Mouse (Mus musculus) midbrain, embryonic 14.5 days (tissue): ENCODE data around the gene Wdr82. TPM values are rescaled to one million over a fixed set of nuclear protein-coding genes. Genes with fewer than 3 reads are reported as not detected.

Experiments used
- ATAC-seq: fragments of 200-750 bp; cut with Nextera tagmentation; 2 replicates; pipeline ENCODE4 v1.8.0; 2017; ENCODE audit warnings: moderate number of reproducible peaks, moderate library complexity; ENCODE audit not compliant: low FRiP score, low TSS enrichment
- DNase-seq: peaks from one replicate; pipeline ENCODE4 v3.0.0-alpha.2; 2015
- H3K27ac ChIP-seq: fragments of 300-500 bp; sonication (generic); replicated peaks from 2 replicates; pipeline ENCODE4 v1.5.1; 2014; ENCODE audit warnings: mild to moderate bottlenecking, low read depth, low read length, moderate library complexity
- H3K27me3 ChIP-seq: fragments of 300-500 bp; sonication (generic); 2 replicates; pipeline ENCODE4 v1.6.1; 2014; ENCODE audit warnings: low read length, control low read depth, mixed read lengths; ENCODE audit not compliant: control insufficient read depth, insufficient read depth
- H3K36me3 ChIP-seq: fragments of 300-500 bp; sonication (generic); 2 replicates; pipeline ENCODE4 v1.6.1; 2014; ENCODE audit warnings: low read length, control low read depth; ENCODE audit not compliant: control insufficient read depth, insufficient read depth
- H3K4me1 ChIP-seq: fragments of 300-500 bp; sonication (generic); 2 replicates; pipeline ENCODE4 v1.6.1; 2014; ENCODE audit warnings: mild to moderate bottlenecking, antibody characterized with exemption, low read length, control low read depth; ENCODE audit not compliant: control insufficient read depth, insufficient read depth
- H3K4me2 ChIP-seq: fragments of 300-500 bp; sonication (generic); 2 replicates; pipeline ENCODE4 v1.6.1; 2014; ENCODE audit warnings: mild to moderate bottlenecking, low read length, moderate library complexity
- H3K4me3 ChIP-seq: fragments of 300-500 bp; sonication (generic); replicated peaks from 2 replicates; pipeline ENCODE4 v1.5.1; 2014; ENCODE audit warnings: low read depth, low read length
- H3K9ac ChIP-seq: fragments of 300-500 bp; sonication (generic); replicated peaks from 2 replicates; pipeline ENCODE4 v1.6.1; 2014; ENCODE audit warnings: mild to moderate bottlenecking, low read length, moderate library complexity
- H3K9me3 ChIP-seq: fragments of 300-500 bp; sonication (generic); 2 replicates; pipeline ENCODE4 v1.6.1; 2016; ENCODE audit warnings: low read length, control low read depth, mixed read lengths; ENCODE audit not compliant: control insufficient read depth
- WGBS: fragments of 180-500 bp; shearing (Covaris S2); extraction: QIAGEN DNeasy Blood & Tissue Kit; methylation state at CpG from one replicate; pipeline ENCODE4 v1.1.7; 2014; 5-methylcytosine and 5-hydroxymethylcytosine counted together
- polyA plus RNA-seq: library from polyadenylated mRNA; unstranded; fragments of >200 nt; fragmentation: Nextera tagmentation; extraction: Ambion mirVana; gene quantifications from 2 replicates; pipeline ENCODE4 v1.2.1, GENCODE M21; 2014

Gene Wdr82
- polyA plus RNA-seq, 1 experiment from 2014 or later: 54.0 TPM

DNA sequence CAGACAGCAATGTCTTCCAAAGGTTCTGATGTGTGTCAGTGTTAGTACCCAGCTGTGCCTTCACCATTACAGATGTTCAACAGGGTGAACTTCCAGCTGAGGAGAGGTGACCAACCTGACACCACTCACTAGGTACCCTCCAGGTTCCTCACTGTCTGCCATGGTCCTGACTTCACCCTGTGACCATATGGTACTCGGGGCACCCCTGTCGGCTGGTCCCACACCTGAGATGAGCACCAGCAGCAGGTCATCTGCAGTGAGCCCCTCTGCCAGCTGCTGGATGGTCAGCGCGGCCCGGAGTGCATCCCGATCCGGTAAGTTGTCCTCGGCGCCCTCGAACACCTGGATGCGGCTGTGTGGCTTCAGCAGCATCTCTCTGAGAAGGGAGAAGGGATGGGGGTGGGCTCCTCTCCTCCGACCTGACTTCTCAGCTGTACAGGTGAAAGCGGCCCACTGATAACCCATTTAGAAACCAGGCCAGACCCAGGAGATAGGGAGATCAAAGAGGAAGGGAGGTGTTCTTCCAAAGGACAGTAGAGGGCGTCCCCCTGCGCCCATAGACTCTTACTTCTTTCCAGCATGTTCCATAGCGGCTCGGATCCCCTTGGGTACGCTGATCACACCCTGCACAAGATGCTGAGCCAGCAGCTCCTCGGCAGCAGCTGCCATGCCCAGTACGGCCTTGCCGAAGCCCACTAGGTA is 13.7 kb upstream of the Wdr82 start:
- Histone ChIP-seq H3K4me1 (peaks cover 12% of the 10 kb centered on the region; the same call in 1 of the 2 replicates), H3K27ac (no peak overlapping the region), H3K36me3 (peaks cover 30% of the 10 kb centered on the region), H3K4me3 (no peak overlapping the region), H3K4me2 (no peak overlapping the region), H3K27me3 (no peaks in the 10 kb centered on the region), H3K9me3 (no peaks in the 10 kb centered on the region), H3K9ac (peak overlapping the region; percentile 10; the same call in 1 of the 2 replicates)
- DNase-seq: peak; percentile 37
- 74% methylated on average over 21 of the region's 21 CpGs for WGBS
- ATAC-seq: 0 out of 2 replicates have a peak, but pooled peaks have one; percentile 21

DNA sequence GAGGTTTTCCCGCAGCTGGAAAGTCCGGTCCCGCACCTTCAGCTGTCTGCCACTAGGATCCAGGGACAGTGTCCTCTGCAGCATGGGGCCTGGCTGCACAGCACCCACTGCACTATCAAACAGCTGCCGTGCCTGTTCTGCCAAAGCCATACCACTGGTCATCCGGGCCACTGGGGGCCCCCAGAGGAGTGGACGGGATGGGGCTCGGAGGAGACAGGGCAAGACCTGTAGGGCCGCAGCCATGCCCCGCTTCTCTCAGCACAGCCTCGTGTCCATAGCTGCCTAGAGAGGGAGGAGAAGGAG is 13.2 kb upstream of the Wdr82 start:
- ATAC-seq: no peak
- 83% methylated on average over 10 of the region's 10 CpGs for WGBS
- DNase-seq: no peak
- Histone ChIP-seq H3K27ac (no peak overlapping the region), H3K36me3 (peaks cover 25% of the 10 kb centered on the region), H3K4me1 (peaks cover 12% of the 10 kb centered on the region; the same call in 1 of the 2 replicates), H3K9me3 (no peaks in the 10 kb centered on the region), H3K4me3 (no peak overlapping the region), H3K27me3 (no peaks in the 10 kb centered on the region), H3K4me2 (no peak overlapping the region), H3K9ac (no peak overlapping the region)

DNA sequence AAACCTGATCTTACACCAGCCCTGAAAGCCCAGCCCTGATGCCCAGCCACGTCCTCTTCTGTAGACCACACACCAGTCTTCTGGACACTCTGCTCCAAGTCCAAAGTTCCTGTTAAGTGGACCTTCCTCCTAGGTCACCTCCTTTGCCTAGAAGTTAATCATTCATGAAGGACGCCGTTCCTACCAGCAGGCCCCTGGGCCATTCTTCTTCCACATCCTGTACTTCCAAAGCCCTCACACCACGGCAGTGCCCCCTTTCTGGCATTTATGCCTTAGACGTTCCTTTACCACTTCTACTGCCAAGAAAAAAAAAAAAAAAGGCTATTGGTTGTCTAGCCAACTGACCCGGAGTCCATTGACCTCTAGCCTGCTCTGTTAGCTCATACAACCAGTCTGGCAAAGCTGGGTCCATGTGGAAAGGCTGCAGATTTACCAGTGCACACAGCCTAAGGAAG is 12.7 kb upstream of the Wdr82 start, which contains the start of gene Glyctk:
Gene Glyctk, minus strand, starts transcription at position 102 of the 455 bp plus-strand sequence.
- no peak within 1 kb of the TSS for H3K4me3 ChIP-seq
- H3K27ac ChIP-seq: no peak within 1 kb of the TSS
- ATAC-seq: no peak
- peaks cover 12% of the 10 kb centered on the region; the same call in 1 of the 2 replicates for H3K4me1 ChIP-seq
- H3K27me3 ChIP-seq: no peaks in the 10 kb centered on the region
- whole genome bisulfite sequencing: 84% methylated on average over 6 of the region's 6 CpGs
- no peak within 1 kb of the TSS for H3K4me2 ChIP-seq
- peak within 1 kb of the TSS; percentile 10; the same call in 1 of the 2 replicates for H3K9ac ChIP-seq
- peaks cover 21% of the 10 kb centered on the region for H3K36me3 ChIP-seq
- DNase-seq: no peak
- H3K9me3 ChIP-seq: no peaks in the 10 kb centered on the region

DNA sequence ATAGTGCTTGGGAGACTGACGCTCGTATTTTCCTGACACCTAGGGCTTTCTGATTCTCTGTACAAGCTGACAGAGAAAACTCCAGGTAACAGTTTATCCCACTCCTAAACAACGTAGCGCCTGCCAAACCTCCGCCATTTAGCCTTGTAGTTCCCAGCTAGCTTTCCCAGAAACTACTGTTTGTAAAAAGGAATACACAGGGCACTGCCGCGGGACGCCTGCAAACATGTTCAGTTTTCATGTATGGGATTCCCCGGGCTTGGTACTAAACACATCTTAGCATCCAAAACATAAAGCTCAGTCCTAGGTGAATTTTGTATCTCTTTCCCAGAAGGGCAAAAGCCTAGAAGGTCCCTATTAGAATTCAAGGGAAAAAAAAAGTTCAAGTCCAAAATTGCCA is 11.5 kb upstream of the Wdr82 start:
- H3K4me3 ChIP-seq: no peak overlapping the region

DNA sequence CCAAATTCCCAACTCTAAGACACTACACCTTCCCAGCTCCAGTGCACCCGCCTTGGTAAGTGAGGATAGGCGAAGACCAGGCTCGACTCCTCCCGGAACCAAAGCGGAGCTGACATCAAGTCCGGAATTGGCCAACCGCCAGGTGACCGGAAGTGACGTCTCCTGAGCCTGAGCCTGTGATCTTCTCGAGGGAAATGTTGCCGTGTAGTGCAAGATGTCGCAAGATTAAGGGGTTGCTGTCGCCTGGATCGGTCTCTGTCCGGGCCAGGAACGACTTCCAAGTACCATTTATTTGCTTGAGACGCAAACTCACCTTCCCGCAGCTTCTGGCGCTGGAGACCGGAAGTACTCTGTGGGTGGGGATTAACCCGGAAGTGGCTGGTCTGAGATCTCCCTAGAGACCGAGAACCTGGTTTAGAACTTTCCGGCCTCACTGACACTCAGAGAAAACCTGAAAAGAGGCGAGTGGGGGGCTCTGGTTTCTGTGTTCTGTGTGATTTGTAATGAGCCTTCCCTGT is 10.9 kb upstream of the Wdr82 start:
- peak; percentile 75 for ATAC-seq
- peak overlapping the region; percentile 47 for H3K4me3 ChIP-seq

More for the DNA sequence above, 11.5 kb upstream of the Wdr82 start:
- DNase-seq: peak; percentile 26
- Histone ChIP-seq H3K9me3 (no peaks in the 10 kb centered on the region), H3K27ac (no peak overlapping the region), H3K4me1 (peaks cover 12% of the 10 kb centered on the region; the same call in 1 of the 2 replicates), H3K27me3 (no peaks in the 10 kb centered on the region), H3K4me2 (peak overlapping the region; percentile 55), H3K36me3 (peaks cover 9% of the 10 kb centered on the region), H3K9ac (no peak overlapping the region)
- WGBS: 81% methylated on average over 9 of the region's 9 CpGs
- no peak for ATAC-seq

DNA sequence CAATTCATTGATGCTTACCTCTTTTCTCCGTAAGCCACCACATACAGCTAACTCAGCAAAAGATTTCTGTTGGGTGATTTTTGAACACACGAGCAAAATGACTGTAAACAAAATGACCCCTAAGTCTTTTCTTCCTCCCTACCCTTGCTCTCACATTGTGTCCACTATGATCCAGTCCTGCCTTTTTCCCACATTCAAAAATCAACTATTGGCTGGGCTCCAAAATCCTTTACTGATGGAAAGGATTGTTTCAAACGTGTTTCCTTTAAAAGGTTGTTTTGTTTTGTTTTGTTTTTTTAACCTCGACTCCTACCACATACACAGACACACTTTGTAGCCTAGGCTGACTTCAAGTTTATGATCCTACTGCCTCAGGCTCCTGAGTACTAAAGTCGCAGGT is 10.3 kb upstream of the Wdr82 start:
- Histone ChIP-seq H3K27ac (peak overlapping the region; percentile 99), H3K4me3 (peak overlapping the region; percentile 47), H3K9ac (peak overlapping the region; percentile 55; the same call in 1 of the 2 replicates), H3K4me1 (peaks cover 12% of the 10 kb centered on the region; the same call in 1 of the 2 replicates), H3K27me3 (no peaks in the 10 kb centered on the region), H3K9me3 (no peaks in the 10 kb centered on the region), H3K36me3 (no peaks in the 10 kb centered on the region), H3K4me2 (peak overlapping the region; percentile 55)
- no peak for DNase-seq
- ATAC-seq: no peak
- WGBS: 43% methylated on average over 5 of the region's 5 CpGs

More for the DNA sequence above, 10.9 kb upstream of the Wdr82 start:
- 1% methylated on average over 24 of the region's 24 CpGs for WGBS
- Histone ChIP-seq H3K36me3 (peaks cover 3% of the 10 kb centered on the region; the same call in 1 of the 2 replicates), H3K4me2 (peak overlapping the region; percentile 55), H3K27ac (peak overlapping the region; percentile 99), H3K9me3 (no peaks in the 10 kb centered on the region), H3K27me3 (no peaks in the 10 kb centered on the region), H3K4me1 (peaks cover 12% of the 10 kb centered on the region; the same call in 1 of the 2 replicates), H3K9ac (peak overlapping the region; percentile 55)
- peak; percentile 96 for DNase-seq

DNA sequence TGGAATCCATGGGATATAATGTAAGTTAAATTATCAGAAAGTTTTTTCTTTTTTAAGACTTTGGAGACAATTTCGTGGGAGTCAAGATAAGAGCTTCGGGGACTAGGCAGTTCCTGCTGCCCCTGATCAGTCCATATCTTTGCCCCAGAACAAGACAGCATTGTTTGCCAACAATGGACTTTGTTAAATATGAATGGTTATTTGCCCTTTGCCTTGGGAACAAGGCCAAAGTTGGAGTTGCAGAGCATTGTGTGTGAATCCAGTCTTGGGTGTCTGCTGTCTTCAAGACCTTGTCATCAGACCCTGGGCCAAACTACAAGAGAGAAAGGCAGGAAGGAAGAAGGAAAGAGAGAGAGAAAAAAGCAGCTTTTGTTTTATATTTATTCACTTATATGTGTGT is 4.0 kb upstream of the Wdr82 start:
- Histone ChIP-seq H3K27me3 (0 out of 2 replicates have a peak, but pooled peaks cover 2% of the 10 kb centered on the region), H3K27ac (no peak overlapping the region), H3K36me3 (no peaks in the 10 kb centered on the region), H3K9ac (no peak overlapping the region), H3K9me3 (no peaks in the 10 kb centered on the region), H3K4me3 (no peak overlapping the region), H3K4me2 (no peak overlapping the region), H3K4me1 (peaks cover 6% of the 10 kb centered on the region; the same call in 1 of the 2 replicates)
- DNase-seq (no peak), ATAC-seq (no peak)
- 75% methylated on average over 2 of the region's 2 CpGs for WGBS

DNA sequence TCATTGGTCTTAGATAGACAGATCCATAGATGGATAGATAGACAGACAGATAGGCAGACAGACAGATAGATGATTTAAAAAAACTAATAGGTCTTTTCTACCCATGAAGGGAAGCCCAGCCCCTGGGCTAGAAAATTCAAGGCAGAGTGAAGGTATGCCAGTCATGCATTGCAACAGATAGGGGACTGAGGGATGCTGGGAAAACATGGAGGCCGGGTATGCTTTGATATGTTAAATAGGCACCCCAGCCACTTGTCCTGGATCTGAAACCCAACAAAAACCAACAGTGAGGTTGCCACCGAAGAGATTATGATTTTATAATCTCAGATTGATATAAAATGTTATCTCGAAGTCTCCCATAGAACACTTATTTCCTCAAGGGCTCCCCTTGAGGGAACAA is 3.5 kb upstream of the Wdr82 start:
- H3K27ac ChIP-seq: no peak overlapping the region
- H3K36me3 ChIP-seq: no peaks in the 10 kb centered on the region
- no peak overlapping the region for H3K4me2 ChIP-seq
- no peaks in the 10 kb centered on the region for H3K9me3 ChIP-seq
- DNase-seq (no peak), ATAC-seq (no peak)
- peaks cover 6% of the 10 kb centered on the region; the same call in 1 of the 2 replicates for H3K4me1 ChIP-seq
- WGBS: 75% methylated on average over 3 of the region's 3 CpGs
- H3K27me3 ChIP-seq: 0 out of 2 replicates have a peak, but pooled peaks cover 2% of the 10 kb centered on the region
- no peak overlapping the region for H3K9ac ChIP-seq
- no peak overlapping the region for H3K4me3 ChIP-seq
